ENCODE assay signal across 8 mouse cellular contexts in genomic region chr19:31764801-31765340, GRCm38 (mm10). TPM values are rescaled to one million over a fixed set of nuclear protein-coding genes. Genes with fewer than 3 reads are reported as not detected.
DNase-seq lines count a peak whose midpoint lies in the region; ATAC-seq and TF ChIP-seq lines count a peak whose summit lies in the region.

Prkg1 (minus strand) TSS chr19:31765033.

- no peaks in the 10 kb centered on the region for H3K36me3 ChIP-seq in spleen, adult 2 months (ENCODE audit: control insufficient read depth, insufficient read depth, low read length)
- no peaks in the 10 kb centered on the region for H3K36me3 ChIP-seq in kidney, embryonic 14.5 days (ENCODE audit: control insufficient read depth, insufficient read depth, low read length)
- no peaks in the 10 kb centered on the region for H3K36me3 ChIP-seq in liver, embryonic 15.5 days (replicated peaks)

- H3K9me3 ChIP-seq in kidney, embryonic 14.5 days (ENCODE audit: control insufficient read depth, low read length) = no peaks in the 10 kb centered on the region
- no peaks in the 10 kb centered on the region for H3K9me3 ChIP-seq in liver, embryonic 15.5 days (replicated peaks)

- peak within 1 kb of the TSS; percentile 92 for H3K4me2 ChIP-seq in kidney, embryonic 14.5 days (replicated peaks; ENCODE audit: low read depth, low read length)
- peak within 1 kb of the TSS; percentile 79 for H3K4me2 ChIP-seq in liver, embryonic 15.5 days

- H3K4me3 ChIP-seq in spleen, adult 2 months (ENCODE audit: extremely low read depth, insufficient read depth, insufficient read length) = peak within 1 kb of the TSS; percentile 48
- peak within 1 kb of the TSS; percentile 65 for H3K4me3 ChIP-seq in kidney, embryonic 14.5 days (ENCODE audit: low read length)
- H3K4me3 ChIP-seq in liver, embryonic 15.5 days (replicated peaks) = peak within 1 kb of the TSS; percentile 56
- peak within 1 kb of the TSS; percentile 47 for H3K4me3 ChIP-seq in olfactory bulb, adult 2 months (ENCODE audit: insufficient read depth, low read depth, low read length)

- H3K27me3 ChIP-seq in spleen, adult 2 months (ENCODE audit: control insufficient read depth, insufficient read depth, low read length) = peaks cover 19% of the 10 kb centered on the region
- no peaks in the 10 kb centered on the region for H3K27me3 ChIP-seq in kidney, embryonic 14.5 days (ENCODE audit: control insufficient read depth, insufficient read depth, low read length)
- peaks cover 74% of the 10 kb centered on the region for H3K27me3 ChIP-seq in liver, embryonic 15.5 days

- no peak for TF ChIP-seq CTCF in spleen, adult 2 months (IDR thresholded peaks at IDR 0.05; ENCODE audit: extremely low read depth, insufficient read depth, insufficient read length, insufficient replicate concordance)
- TF ChIP-seq CTCF in olfactory bulb, adult 2 months (IDR thresholded peaks at IDR 0.05; ENCODE audit: insufficient read depth, low read depth, low read length) = no peak

- 4% methylated on average over 23 of the region's 23 CpGs for WGBS in spleen, adult 2 months
- under 1% methylated on average over 22 of the region's 23 CpGs for WGBS in kidney, embryonic 14.5 days
- WGBS in liver, embryonic 15.5 days (ENCODE audit: insufficient replicate concordance) = under 1% methylated on average over 23 of the region's 23 CpGs
- 2% methylated on average over 23 of the region's 23 CpGs for WGBS in olfactory bulb, adult 2 months

- no peak for DNase-seq in spleen, adult 2 months (ENCODE audit: low read depth in 1 of 2, low spot score in 2 of 2)
- DNase-seq in spleen, adult 12 weeks (ENCODE audit: low spot score) = no peak
- peak; percentile 69 for DNase-seq in embryo, embryonic 10.5 days (ENCODE audit: low spot score)
- no peak for DNase-seq in heart, adult 8-10 months (ENCODE audit: low spot score)
- no peak for DNase-seq in thymus, postnatal 25 days

- H3K27ac ChIP-seq in spleen, adult 2 months (ENCODE audit: insufficient read depth, low read length) = peak within 1 kb of the TSS; percentile 51; the same call in 1 of the 2 replicates
- peak within 1 kb of the TSS; percentile 73; the same call in 1 of the 2 replicates for H3K27ac ChIP-seq in kidney, embryonic 14.5 days (ENCODE audit: low read depth, low read length)
- no peak within 1 kb of the TSS; the same call in 1 of the 2 replicates for H3K27ac ChIP-seq in liver, embryonic 15.5 days (replicated peaks)
- H3K27ac ChIP-seq in olfactory bulb, adult 2 months (ENCODE audit: insufficient read depth, low read depth, low read length) = no peak within 1 kb of the TSS

- peak within 1 kb of the TSS; percentile 60 for H3K9ac ChIP-seq in kidney, embryonic 14.5 days (ENCODE audit: low read depth, low read length)
- no peak within 1 kb of the TSS for H3K9ac ChIP-seq in liver, embryonic 15.5 days

- peak; percentile 83 for ATAC-seq in kidney, embryonic 14.5 days (ENCODE audit: low FRiP score, low TSS enrichment)
- ATAC-seq in liver, embryonic 15.5 days (ENCODE audit: insufficient read depth) = no peak

- no peak for TF ChIP-seq POLR2A in spleen, adult 2 months (IDR thresholded peaks at IDR 0.05; ENCODE audit: low read depth, low read length)
- no peak for TF ChIP-seq POLR2A in olfactory bulb, adult 2 months (IDR thresholded peaks at IDR 0.05; ENCODE audit: insufficient read depth, low read depth, low read length)

- H3K4me1 ChIP-seq in spleen, adult 2 months (ENCODE audit: control insufficient read depth, insufficient read depth, insufficient read length) = peaks cover 6% of the 10 kb centered on the region
- H3K4me1 ChIP-seq in kidney, embryonic 14.5 days (ENCODE audit: control insufficient read depth, insufficient read depth, low read length) = peaks cover 14% of the 10 kb centered on the region
- H3K4me1 ChIP-seq in liver, embryonic 15.5 days (replicated peaks) = peaks cover 34% of the 10 kb centered on the region
- peaks cover 16% of the 10 kb centered on the region for H3K4me1 ChIP-seq in olfactory bulb, adult 2 months (ENCODE audit: control insufficient read depth, insufficient read depth, low read length)

RNA-seq across cellular contexts. Expression of gene Prkg1, which starts in this region (rescaled TPM):
- 0.33 and 0.61 TPM in 2 replicates for polyA plus RNA-seq in spleen, adult 2 months (2012; rRNA removed)
- total RNA-seq in heart, adult 8-10 months (2022) = 10 to 100 TPM; 10.6 to 16.1 (median 12.2) TPM
- 1.9 and 2.1 TPM in 2 replicates for polyA plus RNA-seq in kidney, embryonic 14.5 days (2014; fragmentation: Nextera tagmentation; extraction: Ambion mirVana)
- 0.63 and 0.76 TPM in 2 replicates for polyA plus RNA-seq in liver, embryonic 15.5 days (2015; fragmentation: Nextera tagmentation; extraction: Ambion mirVana)
- polyA plus RNA-seq in olfactory bulb, adult 2 months (2012; ENCODE audit: insufficient read depth, insufficient read length, low replicate concordance, missing spikeins) = not detected in 2 replicates

Comparison
In these comparisons a context has a peak if more than half of its experiments do, and no peak if none do; other contexts are left out.
1. H3K27ac ChIP-seq: peak in spleen, adult 2 months (single experiment) and kidney, embryonic 14.5 days (single experiment); none in liver, embryonic 15.5 days (single experiment) and olfactory bulb, adult 2 months (single experiment).
2. Peak in every context shown above with its lines, with median percentiles within 50 percentile points of each other: H3K4me3 ChIP-seq.